Mouse (Mus musculus) activated CD4-positive, CD25-positive, alpha-beta regulatory T cell, adult 4 months (primary cell): ENCODE data around the gene Sowahc. TPM values are rescaled to one million over a fixed set of nuclear protein-coding genes. Genes with fewer than 3 reads are reported as not detected.

ENCODE experiments used
- ATAC-seq: one replicate; pipeline ENCODE4 v1.8.0; 2017
- polyA plus RNA-seq, 2 experiments: library from polyadenylated mRNA; unstranded; fragments of 100-300 nt; shearing (Covaris generic); gene quantifications; one replicate each; pipeline ENCODE4 v1.2.1; 2017

Sowahc gene
- polyA plus RNA-seq = under 1 TPM; 0.46 to 0.91 TPM

DNA sequence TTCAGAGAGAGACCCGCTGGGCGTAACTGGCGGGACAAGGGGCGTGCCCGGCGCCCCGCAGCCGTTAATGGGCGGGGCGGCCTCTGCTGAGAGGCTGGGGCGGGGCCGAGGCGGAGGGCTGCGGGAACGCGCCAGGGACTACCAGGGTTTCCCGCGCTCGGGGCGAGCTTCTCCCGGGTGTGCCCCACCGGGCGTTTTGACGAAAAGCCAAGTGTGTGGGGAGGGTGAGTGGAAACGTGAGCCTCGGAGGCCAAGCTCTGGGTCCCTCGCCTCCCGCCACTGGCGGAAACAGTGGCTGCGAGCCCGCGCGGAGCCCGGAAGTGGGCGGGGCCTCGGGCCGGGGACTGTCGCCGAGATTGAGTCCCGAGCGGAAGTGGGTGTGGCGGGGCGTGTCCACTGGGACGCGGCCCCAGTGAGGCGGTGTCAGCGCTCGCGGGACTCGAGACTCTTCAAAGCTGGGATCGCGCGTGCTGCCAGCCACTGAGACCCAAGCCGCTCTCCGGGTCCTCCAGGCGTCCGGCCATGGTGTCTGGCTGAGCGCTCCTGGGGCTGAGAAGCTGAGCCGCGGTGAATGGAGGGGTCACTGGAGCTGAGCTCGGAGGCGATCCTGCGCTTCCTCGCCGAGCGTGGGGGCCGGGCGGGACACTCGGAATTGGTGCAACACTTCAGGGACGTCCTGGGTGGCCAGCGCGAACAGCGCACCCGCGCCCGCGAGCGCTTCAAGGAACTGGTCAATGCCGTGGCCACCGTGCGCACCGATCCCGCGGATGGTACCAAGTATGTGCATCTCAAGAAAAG lies at the start of gene Sowahc, which contains the start of gene Sept10:
TSS of gene Sowahc (plus strand) at position 481 of the 798 bp plus-strand sequence.
TSS of gene Sept10 (minus strand) at position 375 of the 798 bp plus-strand sequence.
- peak; percentile 94 for ATAC-seq

DNA sequence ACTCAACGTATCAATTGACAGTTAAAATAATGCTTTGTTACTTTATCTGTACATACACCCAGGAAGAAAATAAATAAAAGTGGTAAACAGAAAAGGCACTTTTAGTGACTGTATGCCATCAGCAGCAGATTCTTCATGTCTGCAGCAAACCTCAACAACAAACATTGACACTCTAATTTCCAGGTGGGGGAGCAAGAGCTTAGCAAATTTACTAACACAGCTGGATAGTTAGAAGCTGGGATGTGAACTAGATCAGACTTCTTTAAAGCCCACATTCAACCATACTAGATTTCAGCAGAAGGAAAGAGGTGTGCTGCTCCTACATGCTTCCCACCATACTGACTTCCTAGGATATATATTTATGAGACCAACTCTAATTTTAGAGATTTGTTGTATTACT lies 49.2 kb upstream of the Sowahc start:
- no peak for ATAC-seq

DNA sequence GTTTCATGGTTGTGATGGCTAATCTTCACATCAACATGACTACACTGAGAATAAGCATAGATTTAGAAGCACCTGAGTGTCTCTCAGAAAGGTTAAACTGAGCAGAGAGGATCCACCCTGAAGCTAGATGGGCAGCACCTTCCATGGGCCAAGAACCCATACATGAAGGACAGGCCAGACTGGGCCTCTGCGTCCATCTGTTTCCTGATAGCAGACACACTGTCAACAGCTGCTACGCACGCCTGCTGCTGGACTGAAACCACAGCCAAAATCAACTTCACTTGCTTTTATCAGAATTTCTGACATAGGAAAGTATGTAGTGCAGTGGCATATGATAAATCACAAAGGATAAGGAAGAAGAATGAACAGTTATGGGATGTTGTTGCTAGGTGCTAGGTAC lies 42.1 kb upstream of the Sowahc start:
- ATAC-seq = no peak

DNA sequence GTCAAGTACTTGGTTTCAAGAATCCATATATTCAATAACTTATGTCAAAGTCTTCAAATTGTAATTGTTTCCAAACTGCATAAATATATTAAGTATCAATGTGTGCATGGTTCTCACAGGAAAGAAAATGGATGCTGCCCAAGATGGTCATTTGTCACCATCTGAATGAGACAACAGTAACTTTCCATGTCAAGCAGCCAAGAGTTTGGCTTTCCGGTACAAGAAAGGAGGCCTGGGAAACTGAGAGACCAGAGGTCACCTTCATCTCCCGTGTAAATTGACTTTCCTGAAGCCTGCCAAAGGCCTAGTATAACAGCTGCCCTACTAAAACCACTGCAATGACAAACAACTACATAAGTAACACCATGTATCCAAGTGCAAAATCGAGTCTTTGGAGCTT lies 39.4 kb upstream of the Sowahc start:
- no peak for ATAC-seq

DNA sequence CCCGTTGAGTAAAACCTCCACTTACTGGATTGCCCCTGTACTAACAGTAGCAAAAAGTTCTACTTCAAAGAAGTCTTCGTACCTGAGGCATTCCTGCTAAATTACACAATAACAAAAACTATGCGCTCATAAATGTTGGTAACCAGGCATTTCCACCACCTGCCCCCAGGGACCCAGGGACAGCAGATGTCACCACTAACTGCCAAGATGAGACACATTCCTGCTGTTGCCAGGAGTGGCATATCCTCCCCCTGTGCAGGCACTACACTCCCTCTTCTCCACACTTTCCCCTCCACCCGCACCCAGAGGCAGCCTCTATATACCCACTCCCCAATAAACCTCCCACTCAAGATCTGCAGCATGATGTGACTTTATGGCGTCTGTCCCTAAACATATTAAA lies 26.9 kb upstream of the Sowahc start:
- ATAC-seq = no peak

DNA sequence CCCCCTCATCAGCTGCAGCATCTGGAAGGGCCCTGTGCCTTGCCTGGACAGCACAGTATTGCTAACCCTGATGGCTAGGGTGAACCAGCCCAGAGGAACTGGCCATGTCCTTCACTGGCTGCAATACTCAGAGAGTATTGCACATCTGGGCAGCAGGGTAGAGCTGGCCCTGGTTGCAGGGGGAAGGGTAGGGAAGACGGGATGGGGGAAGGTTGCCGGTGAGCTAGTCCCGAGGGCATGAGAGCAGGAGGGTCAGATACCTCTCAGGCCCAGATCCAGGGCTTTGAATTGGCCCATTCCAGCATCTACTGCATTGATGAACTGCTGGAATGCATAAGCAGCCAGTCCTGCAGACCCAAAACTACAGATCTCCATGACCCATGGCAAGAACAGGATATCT lies 25.0 kb upstream of the Sowahc start:
- no peak for ATAC-seq

DNA sequence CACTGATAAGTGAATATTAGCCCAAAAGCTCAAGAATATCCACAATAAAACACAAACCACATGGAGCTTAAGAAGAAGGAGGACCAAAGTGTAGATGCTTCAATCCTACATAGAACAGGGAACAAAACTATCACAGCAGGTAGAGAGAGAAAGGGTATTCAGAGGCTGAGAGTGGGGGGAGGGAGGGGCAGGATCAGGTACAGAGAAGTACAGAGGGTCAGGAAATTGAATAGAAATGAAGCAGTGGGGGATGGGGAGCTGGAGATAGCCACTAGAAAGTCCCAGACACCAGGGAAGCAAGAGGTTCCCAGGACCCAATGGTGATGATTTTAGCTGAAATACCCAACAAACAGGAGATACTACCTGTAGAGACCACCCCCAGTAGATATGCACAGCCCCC lies 21.7 kb upstream of the Sowahc start:
- no peak for ATAC-seq

DNA sequence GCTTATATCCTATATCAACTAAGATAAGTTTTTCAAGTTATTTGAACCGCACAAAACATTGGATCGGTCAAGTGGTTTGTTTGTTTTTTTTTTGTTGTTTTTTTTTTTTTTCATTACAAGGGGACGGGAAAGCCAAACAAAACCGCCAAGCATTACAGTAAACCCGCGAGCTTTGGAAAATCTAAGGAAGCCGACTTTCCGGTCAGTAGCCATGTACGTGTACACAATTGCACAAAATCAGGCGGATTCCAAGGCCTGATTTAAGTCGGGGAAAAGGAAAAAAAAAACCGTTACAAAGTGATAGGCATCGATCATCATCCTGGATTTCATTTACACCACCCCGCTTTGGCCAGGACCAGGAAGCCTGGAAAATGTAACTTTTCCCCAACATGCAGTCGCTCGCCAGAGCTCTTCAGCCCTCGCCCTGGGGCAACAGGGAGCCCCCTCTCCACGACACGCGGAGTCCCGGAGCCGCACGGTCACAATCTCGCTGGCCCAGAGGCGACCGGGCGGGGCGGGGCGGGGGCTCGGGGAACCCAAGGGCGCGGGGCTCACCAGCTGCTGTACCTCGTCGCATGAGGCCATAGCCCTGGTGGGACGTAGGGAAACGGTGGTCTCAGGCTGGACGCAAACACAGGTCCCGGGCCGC lies 805 bp upstream of the Sowahc start:
- ATAC-seq = peak; percentile 15

DNA sequence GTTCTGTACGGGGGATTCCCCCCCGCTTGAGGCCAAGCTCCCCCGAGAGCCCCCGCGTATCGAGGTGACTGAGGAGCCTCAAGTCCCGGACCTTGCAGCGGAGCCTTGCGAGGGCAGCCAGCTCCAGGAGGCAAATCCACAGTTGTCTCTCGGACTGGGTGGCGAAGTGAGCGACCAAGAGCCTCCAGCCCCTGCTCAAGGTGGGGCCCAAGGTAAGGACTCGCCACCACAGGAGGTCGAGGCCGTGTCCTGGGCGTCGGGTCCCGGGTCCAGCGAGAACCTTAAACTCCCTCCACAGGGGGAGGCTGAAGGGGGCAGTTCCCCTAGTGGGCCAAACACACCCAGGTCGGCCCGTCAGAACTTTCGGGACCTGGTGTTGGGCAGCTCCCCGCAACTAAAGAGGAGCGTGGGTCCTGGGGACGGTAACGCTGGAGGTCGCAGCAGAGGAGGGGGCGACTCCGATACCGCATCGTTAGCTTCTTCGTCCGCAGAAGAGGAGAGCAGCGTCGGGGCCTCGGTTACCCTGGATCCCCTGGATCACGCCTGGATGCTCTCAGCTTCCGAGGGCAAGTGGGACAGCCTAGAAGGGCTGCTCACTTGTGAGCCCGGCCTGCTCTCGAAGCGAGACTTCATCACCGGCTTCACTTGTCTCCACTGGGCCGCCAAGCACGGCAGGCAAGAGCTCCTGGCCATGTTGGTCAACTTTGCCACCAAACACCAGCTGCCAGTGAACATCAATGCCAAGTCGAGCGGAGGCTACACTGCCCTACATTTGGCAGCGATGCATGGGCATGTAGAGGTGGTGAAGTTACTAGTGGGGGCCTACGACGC lies 733 bp downstream of the Sowahc start:
- ATAC-seq = peak; percentile 16

DNA sequence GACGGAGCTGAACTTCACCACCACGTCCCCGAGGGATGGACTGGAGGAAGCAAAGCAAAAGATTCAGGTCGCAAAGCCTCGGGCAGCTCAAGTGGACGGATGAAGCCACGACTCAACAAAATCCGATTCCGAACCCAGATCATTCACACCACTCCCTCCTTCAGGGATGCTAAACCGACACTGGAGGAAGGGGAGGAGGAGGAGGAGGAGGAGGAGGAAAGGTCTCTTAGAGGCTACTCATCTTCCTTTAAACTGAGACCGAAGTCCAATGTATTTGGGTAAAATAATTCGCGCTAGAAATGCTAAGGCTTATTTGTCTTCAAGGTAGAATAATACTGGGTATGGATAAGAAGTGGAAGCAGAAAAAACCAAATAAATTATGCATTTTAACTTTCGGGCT lies 1.5 kb downstream of the Sowahc start:
- ATAC-seq = no peak

DNA sequence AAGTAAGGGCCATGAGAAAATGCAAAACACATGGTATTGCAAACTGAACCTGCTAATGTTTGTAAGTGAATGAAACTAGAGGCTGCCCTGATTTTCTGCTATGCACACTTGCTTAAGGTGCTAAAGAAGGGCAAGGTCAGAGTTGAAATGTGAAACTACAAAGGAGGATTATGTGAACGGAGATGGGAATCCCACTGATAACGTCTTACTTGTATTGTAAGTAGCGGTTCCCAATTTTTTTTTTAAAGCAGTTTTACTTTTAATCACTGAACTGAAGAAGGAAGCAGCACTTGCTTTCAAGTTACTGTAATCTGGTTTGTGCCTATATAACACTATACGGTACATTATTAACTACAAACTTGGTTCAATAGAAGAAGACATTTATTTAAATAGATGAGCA lies 2.1 kb downstream of the Sowahc start:
- no peak for ATAC-seq

DNA sequence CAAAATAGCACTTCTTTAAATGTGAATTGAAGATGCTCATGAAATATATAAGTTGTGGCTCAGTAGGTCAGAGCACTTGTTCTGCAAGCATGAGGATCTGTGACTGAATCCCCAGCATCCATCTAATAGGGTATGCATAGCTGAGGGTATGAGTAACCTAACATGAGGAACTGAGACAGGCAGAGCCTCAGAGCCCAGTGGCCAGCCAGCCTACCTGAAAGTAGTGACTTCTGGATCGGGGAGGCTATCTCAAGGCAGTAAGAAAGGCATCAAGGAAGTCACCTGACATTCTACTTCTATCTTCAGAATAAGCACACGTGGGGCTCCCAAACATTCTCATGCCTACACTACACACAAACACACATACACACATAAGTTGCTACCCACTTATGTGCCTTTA lies 3.4 kb downstream of the Sowahc start:
- no peak for ATAC-seq

DNA sequence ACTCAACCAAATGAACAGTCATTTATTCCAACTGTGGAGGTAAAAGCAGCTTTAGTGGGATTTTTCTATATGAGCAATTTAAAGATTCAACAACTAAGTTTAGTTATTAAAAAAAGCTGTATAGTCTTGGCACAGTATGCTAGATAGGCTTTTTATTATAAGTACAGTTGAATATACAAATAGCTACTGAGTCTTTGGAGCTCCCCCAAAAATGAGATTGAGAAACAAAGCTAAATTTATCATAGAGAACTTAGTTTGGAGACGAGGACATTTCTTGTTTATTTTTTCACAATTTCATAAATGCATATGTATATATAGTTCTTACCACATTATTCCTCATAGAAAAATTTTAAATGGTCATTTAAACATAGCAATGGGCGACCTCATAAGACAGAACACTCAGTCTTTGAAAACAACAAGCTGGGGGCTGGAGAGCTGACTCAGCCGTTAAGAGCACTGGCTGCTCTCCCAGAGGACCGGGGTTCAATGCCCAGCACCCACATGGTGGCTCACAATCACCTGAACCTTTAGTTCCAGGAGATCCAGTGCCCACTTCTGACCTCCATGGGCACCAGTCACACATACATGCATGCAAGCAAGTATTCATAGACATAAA lies 7.6 kb downstream of the Sowahc start:
- no peak for ATAC-seq

DNA sequence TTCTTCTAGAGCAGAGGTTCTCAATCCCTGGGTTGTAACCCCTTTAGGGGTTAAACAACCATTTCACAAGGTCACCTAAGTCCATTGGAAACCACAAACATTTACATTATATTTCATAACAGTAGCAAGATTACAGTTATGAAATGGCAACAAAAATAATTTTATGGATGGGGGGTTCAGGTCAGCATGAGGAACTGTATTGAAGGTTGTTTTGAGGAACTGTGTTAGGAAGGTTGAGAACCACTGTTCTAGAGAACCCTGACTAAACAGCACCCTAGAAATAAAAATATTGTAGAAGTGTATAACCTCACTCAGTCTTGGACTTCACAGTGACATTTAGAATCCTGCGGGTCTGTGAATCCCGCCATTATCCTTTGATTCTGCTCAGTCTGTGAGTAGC lies 13.5 kb downstream of the Sowahc start:
- ATAC-seq = no peak

DNA sequence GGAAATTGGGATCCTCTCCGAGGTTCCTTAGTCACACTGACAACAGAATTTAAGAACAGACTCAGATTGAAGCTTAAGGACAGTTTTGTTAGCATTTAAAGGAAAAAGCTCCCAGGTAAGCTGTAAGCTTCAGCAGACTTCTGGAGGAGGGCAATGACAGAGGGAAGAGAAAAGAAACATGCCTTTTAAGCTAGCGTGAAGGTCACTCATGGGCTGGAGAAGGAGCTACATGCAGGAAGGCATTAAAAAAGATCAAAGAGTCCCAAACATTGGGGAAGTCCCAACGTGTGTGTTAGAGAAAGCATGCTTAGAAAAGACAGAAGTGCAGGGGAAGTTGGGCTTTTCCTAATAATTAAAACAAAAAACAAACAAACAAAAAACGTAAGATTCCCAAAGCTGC lies 14.1 kb downstream of the Sowahc start:
- ATAC-seq = no peak

DNA sequence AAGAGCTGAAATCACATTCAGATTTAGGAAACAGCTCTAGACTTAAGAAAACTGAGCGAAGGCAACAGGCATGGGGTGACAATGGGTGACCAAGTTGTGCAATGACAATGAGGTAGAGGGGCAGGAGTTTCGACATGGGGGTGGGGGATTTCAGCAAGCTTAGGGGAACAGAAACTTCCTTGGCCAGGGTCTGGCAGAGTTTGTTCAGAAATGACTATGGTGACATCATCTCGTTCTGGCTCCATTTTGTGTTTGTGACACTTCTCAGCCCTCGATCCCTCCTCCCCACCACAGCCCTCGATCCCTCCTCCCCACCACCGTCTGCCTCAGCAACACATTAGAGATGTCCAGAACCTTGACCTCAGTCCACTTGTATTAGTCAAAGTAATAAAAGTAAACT lies 14.7 kb downstream of the Sowahc start:
- ATAC-seq = no peak

DNA sequence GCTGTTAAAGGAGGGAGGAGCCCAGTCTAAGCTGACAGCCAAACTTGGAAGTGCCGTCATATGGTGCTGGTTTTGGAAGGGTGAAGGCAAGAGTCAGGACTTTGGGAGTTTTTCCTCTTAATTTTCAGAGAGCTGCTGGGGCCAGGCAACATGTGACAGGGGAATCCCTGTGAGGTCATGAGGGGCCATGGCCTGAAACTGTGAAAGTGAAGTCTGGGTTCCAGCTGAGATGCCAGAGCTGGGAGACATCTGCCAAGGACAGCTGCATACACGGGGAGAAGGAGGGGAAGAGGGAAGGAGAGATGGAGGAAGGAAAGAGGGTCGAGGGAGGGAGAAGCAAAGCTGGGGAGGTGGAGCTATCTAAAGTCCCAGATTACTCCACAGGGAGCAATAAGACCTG lies 16.0 kb downstream of the Sowahc start:
- no peak for ATAC-seq

DNA sequence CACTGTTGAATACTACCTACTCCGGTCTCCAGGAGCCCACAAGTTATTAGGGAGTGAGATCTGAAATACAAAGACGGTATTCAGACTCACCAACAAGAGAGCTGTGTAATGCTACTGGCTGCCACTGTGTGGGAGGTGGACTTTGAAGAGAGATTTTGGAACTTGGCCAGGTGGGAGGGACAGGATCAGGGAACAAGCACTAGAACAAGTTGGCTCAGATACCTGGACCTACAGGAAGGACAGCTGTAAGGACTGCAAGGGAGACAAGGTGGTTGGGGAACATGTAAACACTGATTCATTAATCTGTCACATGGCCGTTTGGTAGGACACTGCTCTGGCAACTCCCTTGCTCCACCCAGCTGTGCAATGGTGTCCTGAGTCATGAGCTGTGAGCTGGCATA lies 19.4 kb downstream of the Sowahc start:
- ATAC-seq = no peak

DNA sequence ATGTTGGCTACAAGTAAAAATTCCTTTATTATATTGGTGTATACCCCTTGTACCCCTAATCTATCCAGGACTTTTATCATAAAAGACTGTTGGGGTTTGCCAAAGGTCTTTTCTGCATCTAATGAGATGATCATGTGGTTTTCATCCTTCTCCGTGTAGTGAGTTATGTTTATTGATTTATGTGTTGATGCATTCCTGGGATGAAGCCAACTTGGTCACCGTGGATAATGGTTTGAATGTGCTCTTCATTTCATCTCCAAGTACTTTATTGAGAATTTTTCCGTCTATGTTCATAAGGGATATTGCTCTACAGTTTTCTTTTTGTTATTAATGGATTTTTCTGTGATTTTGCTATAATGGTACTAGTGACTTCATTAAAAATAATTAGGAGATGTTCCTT lies 27.8 kb downstream of the Sowahc start:
- no peak for ATAC-seq

DNA sequence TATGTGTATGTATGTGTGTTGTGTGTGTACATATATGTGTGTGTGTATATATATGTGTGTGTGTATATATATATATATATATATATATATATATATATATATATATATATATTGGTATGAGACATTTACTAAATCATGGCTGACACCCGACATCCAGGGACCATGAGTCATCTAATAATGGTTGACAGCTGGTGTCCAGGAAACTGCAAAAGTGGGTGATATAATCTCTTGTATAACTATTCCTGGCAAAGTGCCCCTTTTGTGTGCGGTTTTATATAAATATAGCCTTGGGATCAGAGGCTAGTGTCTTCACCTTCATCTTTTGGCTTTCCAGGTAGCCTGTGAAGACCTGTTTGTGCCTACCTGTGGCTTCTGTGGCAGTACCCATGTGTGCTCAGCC lies 28.9 kb downstream of the Sowahc start:
- ATAC-seq = no peak

DNA sequence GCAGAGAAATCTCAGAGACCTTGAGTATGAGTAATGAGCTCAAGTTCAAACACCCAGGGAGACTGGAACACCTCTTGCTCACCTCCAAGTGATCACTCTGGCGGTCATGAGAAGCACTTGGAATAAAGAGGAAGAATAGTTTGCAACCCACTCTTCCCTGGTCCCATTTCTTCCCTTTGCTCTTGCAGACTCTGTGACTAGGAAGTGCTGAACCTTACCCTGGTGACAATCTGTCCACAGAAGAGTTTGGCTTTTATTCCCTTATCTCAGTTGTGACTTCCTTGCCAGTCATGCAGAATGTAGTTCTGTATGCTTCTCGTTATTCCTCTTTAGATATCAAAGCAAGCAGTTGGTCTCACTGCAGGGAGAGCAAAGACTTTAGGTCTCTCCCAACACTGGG lies 30.2 kb downstream of the Sowahc start:
- ATAC-seq = no peak

DNA sequence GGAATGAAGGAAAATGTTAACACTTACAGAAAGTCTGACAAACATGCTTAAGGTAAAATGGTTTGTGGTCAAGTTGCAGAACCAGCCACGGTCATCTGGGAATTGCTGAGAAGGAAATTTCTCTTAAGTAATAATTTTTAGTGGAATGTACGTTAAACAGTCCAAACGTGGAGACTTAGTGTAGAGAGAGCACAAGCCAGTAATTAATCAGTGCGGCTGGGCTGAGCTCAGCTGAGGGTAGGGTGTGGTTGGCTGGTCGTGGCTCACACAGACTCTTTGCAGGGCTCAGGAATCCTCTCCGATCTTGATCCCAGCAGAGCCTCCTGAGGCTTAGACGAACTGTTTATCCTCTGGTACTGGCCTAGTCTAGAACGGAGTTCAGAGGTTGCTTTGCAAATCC lies 30.6 kb downstream of the Sowahc start:
- no peak for ATAC-seq

DNA sequence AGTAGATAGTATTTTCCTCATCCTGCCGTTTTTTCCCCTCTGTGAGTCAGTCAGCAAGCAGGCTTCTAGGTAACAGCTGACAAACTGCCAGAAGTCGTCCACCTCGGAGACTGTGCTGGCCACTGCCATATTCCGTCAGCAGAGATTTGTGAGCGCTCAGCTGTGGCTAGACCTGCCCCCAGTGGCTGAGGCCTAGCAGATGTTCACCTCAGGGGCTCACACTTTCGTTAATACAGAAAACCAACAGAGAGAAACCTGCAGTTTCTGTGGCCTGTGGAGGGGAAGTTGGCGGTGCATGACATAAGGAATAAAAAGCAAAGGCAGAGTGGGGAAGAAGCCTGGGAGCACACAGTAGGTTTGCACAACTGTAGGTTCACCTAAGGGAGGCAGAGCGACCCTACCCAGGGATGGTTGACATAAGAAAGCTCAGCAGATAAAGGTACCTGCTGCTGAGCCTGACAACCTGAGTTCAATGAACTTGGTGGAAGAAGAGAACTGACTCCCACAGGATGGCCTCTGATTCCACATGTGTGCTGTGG lies 31.9 kb downstream of the Sowahc start:
- no peak for ATAC-seq
